Mouse (Mus musculus) heart, adult 2 months (tissue): Measurements from ENCODE around the gene Fgfr2. TPM values are rescaled to one million over a fixed set of nuclear protein-coding genes. Genes with fewer than 3 reads are reported as not detected.

Source experiments
- DNase-seq, 2 experiments: peaks; one replicate each; pipeline ENCODE4 v3.0.0; 2021
- H3K27ac ChIP-seq: fragments of 200-600 bp; 2 replicates; pipeline ENCODE4 v1.8.1; 2022
- H3K27me3 ChIP-seq: fragments of 200-500 bp; 2 replicates; pipeline ENCODE4 v1.6.1; 2012; ENCODE audit warnings: mild to moderate bottlenecking, low read length, inconsistent platforms, mixed read lengths; ENCODE audit not compliant: control insufficient read depth, insufficient read depth
- H3K36me3 ChIP-seq: fragments of 200-500 bp; 2 replicates; pipeline ENCODE4 v1.6.1; 2012; ENCODE audit warnings: low read length, inconsistent platforms; ENCODE audit not compliant: control insufficient read depth, insufficient read depth
- H3K4me1 ChIP-seq: fragments of 200-500 bp; 2 replicates; pipeline ENCODE4 v1.6.1; 2011; ENCODE audit warnings: low read length; ENCODE audit not compliant: control insufficient read depth, insufficient read depth
- H3K4me3 ChIP-seq: fragments of 200-600 bp; 2 replicates; pipeline ENCODE4 v1.8.1; 2022
- H3K79me2 ChIP-seq: fragments of 200-500 bp; replicated peaks from 2 replicates; pipeline ENCODE4 v1.6.1; 2012; ENCODE audit warnings: mild to moderate bottlenecking, inconsistent platforms, low read length, moderate library complexity, mixed read lengths; ENCODE audit not compliant: control insufficient read depth, insufficient read depth
- H3K9ac ChIP-seq: fragments of 200-500 bp; 2 replicates; pipeline ENCODE4 v1.6.1; 2012; ENCODE audit warnings: low read depth, mild to moderate bottlenecking, control low read depth, inconsistent platforms, low read length, mixed read lengths
- CTCF ChIP-seq: fragments of 200-600 bp; IDR thresholded peaks from 2 replicates; pipeline ENCODE4 v1.8.1; 2022; ENCODE audit warnings: antibody characterized with exemption, mild to moderate bottlenecking, moderate library complexity
- EP300 ChIP-seq: fragments of 200-500 bp; IDR thresholded peaks from 2 replicates; pipeline ENCODE4 v1.6.1; 2011; ENCODE audit warnings: low read depth, low read length, control low read depth; ENCODE audit not compliant: insufficient read depth
- POLR2A ChIP-seq: fragments of 200-500 bp; IDR thresholded peaks from 2 replicates; pipeline ENCODE4 v1.6.1; 2011; ENCODE audit warnings: mild to moderate bottlenecking, low read depth, low read length, control low read depth; ENCODE audit not compliant: insufficient read depth
- WGBS: fragments of 180-500 bp; shearing (Covaris S2); methylation state at CpG from one replicate; pipeline ENCODE4 v1.1.7; 2018; 5-methylcytosine and 5-hydroxymethylcytosine counted together
- intact Hi-C: fragments of 180-260 bp; cut with DNase I; formaldehyde crosslinking; loops from one replicate; pipeline ENCODE4 v1.15.1; 2025
- polyA plus RNA-seq: library from polyadenylated mRNA; depleted of rRNA; stranded (reverse); fragments of >200 nt; gene quantifications from 2 replicates; pipeline ENCODE4 v1.2.3, GENCODE M21; 2012
- total RNA-seq, 2 experiments: library from RNA; stranded (reverse); gene quantifications; 2 replicates each; pipeline ENCODE4 v1.2.3; 2021

The Fgfr2 gene
- total and polyA plus RNA-seq, 3 experiments: 1.1 to 2.0 (median 1.3) TPM

GRCm38 (mm10) chr7:132934743-132935142 lies 188.4 kb downstream of the Fgfr2 start:
- no peaks in the 10 kb centered on the region for H3K27me3 ChIP-seq
- H3K79me2 ChIP-seq: peaks cover 2% of the 10 kb centered on the region; the same call in 1 of the 2 replicates
- H3K4me3 ChIP-seq: no peak overlapping the region
- no peak overlapping the region for H3K27ac ChIP-seq
- H3K36me3 ChIP-seq: peaks cover 8% of the 10 kb centered on the region
- no peak overlapping the region for H3K9ac ChIP-seq
- TF ChIP-seq CTCF: peak; percentile 45
- TF ChIP-seq POLR2A: no peak
- intact Hi-C loops: loop anchor here (5.0 kb wide), 2 partner anchors 68 to 188 kb away; partner anchors contain the start of genes Ctbp2 and Fgfr2
- H3K4me1 ChIP-seq: peaks cover 4% of the 10 kb centered on the region
- DNase-seq: no peak

- intact Hi-C loops: loop anchor here (5.0 kb wide), 2 partner anchors 69 to 189 kb away; partner anchors contain the start of genes Ctbp2 and Fgfr2
- TF ChIP-seq POLR2A (no peak), CTCF (no peak), EP300 (no peak)
- Histone ChIP-seq H3K36me3 (peaks cover 6% of the 10 kb centered on the region), H3K27me3 (no peaks in the 10 kb centered on the region), H3K4me3 (no peak overlapping the region), H3K9ac (no peak overlapping the region), H3K4me1 (peaks cover 2% of the 10 kb centered on the region), H3K79me2 (peaks cover 2% of the 10 kb centered on the region; the same call in 1 of the 2 replicates), H3K27ac (no peak overlapping the region)
- WGBS: 92% methylated on average over 1 of the region's 1 CpGs
- no peak for DNase-seq
Observed at GRCm38 (mm10) chr7:132933331-132933730, 189.8 kb downstream of the Fgfr2 start.

- TF ChIP-seq CTCF (no peak), POLR2A (no peak), EP300 (no peak)
- intact Hi-C loops: loop anchor here (2.0 to 5.0 kb wide), 3 partner anchors 71 to 191 kb away; partner anchors contain the start of genes Ctbp2, Eef1akmt2 and Fgfr2
- under 1% methylated on average over 44 of the region's 55 CpGs for WGBS
Observed at GRCm38 (mm10) chr7:132931560-132932351, 191.4 kb downstream of the Fgfr2 start.

GRCm38 (mm10) chr7:132930850-132931559 lies 192.1 kb downstream of the Fgfr2 start, which contains the start of gene Zranb1:
Gene Zranb1, plus strand, starts transcription at chr7:132931142.
- DNase-seq: peak; percentile 98 to 99
- Histone ChIP-seq H3K9ac (peak within 1 kb of the TSS; percentile 93), H3K4me3 (peak within 1 kb of the TSS; percentile 89), H3K36me3 (peaks cover 6% of the 10 kb centered on the region), H3K4me1 (peaks cover 2% of the 10 kb centered on the region), H3K79me2 (peaks cover 2% of the 10 kb centered on the region; the same call in 1 of the 2 replicates), H3K27me3 (no peaks in the 10 kb centered on the region), H3K27ac (peak within 1 kb of the TSS; percentile 96)
- intact Hi-C loops: loop anchor here (2.0 to 5.0 kb wide), 3 partner anchors 71 to 191 kb away; partner anchors contain the start of genes Ctbp2, Eef1akmt2 and Fgfr2
- WGBS: 3% methylated on average over 91 of the region's 93 CpGs
- peak; percentile 85 for TF ChIP-seq POLR2A
- no peak for TF ChIP-seq EP300

More at GRCm38 (mm10) chr7:132931560-132932351, 191.4 kb downstream of the Fgfr2 start:
- peak overlapping the region; percentile 89 for H3K4me3 ChIP-seq
- peak; percentile 68 to 73 for DNase-seq
- H3K36me3 ChIP-seq: peaks cover 6% of the 10 kb centered on the region
- H3K4me1 ChIP-seq: peaks cover 2% of the 10 kb centered on the region
- peak overlapping the region; percentile 93 for H3K9ac ChIP-seq
- peak overlapping the region; percentile 96 for H3K27ac ChIP-seq
- no peaks in the 10 kb centered on the region for H3K27me3 ChIP-seq
- H3K79me2 ChIP-seq: peaks cover 2% of the 10 kb centered on the region; the same call in 1 of the 2 replicates

- peaks cover 2% of the 10 kb centered on the region; the same call in 1 of the 2 replicates for H3K79me2 ChIP-seq
- H3K36me3 ChIP-seq: peaks cover 6% of the 10 kb centered on the region
- intact Hi-C loops: loop anchor here (2.0 to 5.0 kb wide), 3 partner anchors 72 to 192 kb away; partner anchors contain the start of genes Ctbp2, Eef1akmt2 and Fgfr2
- peaks cover 2% of the 10 kb centered on the region for H3K4me1 ChIP-seq
- no peak for TF ChIP-seq EP300
- peak; percentile 48 for TF ChIP-seq CTCF
- H3K9ac ChIP-seq: no peak overlapping the region; the same call in 1 of the 2 replicates
- peak overlapping the region; percentile 89; the same call in 1 of the 2 replicates for H3K4me3 ChIP-seq
- DNase-seq: no peak
- no peaks in the 10 kb centered on the region for H3K27me3 ChIP-seq
- 92% methylated on average over 5 of the region's 5 CpGs for WGBS
- no peak overlapping the region; the same call in 1 of the 2 replicates for H3K27ac ChIP-seq
Observed at GRCm38 (mm10) chr7:132930055-132930454, 193.1 kb downstream of the Fgfr2 start.
